Mouse (Mus musculus): Measurements from ENCODE around the gene Nelfe. TPM values are rescaled to one million over a fixed set of nuclear protein-coding genes. Genes with fewer than 3 reads are reported as not detected.

Gene Nelfe
- total RNA-seq (2023): 31.6 to 38.4 TPM (median 32.6 TPM) in 4 replicates

GRCm38 (mm10) chr17:34849722-34850516, at the start of gene Nelfe, which contains the start of gene Skiv2l:
Nelfe (plus strand) TSS chr17:34850391.
Skiv2l (minus strand) TSS chr17:34850210.

GRCm38 (mm10) chr17:34804301-34804700, 45.9 kb upstream of the Nelfe start, which contains the start of gene Cyp21a1:
Cyp21a1 (minus strand) TSS chr17:34804561.

DNA sequence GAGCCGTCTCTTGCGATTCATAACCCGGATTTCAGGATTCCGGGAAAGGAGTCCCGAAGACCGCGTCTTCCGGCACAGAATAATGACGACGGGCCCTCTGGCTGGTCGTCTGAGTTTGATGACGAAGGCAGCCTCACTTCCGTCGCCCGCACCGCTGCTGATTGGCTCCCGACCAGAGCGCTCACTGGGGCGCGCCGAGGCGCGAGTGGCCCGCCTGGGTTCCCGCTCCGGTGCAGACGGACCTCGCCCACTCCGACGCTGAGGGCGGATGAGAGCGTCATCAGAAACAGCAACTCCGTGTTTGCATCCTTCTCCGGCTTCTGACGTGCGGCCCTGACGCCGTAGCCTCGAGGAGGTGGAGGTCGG, 13.4 kb upstream of the Nelfe start, which contains the start of the genes Stk19 and Dxo:
Gene Stk19 (minus strand): TSS at position 90 of the 366 bp plus-strand sequence.
Gene Dxo (plus strand): TSS at position 164 of the 366 bp plus-strand sequence.

DNA sequence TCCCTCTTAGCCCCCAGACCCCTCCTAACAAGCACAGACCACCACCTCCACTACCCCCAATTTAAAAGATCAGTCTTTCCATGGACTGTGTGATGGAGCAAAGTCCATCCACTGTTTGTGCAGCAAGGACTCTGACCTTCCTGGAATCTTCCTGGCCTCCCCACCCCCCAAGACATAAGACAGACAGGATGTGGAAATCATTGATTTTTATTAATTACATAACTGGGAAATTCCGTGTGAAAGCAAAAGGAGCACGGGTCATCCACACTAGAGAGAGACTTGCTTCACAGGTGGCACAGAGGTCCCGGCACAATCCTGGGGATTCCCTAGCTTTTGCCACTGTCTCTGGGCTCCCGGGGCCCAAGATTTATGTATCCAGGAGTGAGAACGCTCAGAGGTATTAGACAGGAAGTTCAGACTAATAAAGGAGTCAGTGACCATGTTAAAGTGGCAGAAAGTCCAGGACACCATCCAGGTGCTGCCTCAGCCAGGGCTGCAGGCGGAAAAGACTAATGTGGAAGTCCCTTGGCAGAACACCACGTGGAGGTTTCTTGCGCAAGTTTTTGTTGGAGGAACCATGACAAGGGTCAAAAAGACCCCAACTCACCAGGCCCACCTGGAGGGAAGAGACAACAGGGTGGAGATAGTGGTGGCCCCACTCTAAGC, 12.4 kb downstream of the Nelfe start, which contains the start of gene Cfb:
Gene Cfb (minus strand): TSS at position 103 of the 666 bp plus-strand sequence.

GRCm38 (mm10) chr17:34879336-34879879, 29.2 kb downstream of the Nelfe start, which contains the start of gene Zbtb12:
Zbtb12 (plus strand) TSS chr17:34879483.

GRCm38 (mm10) chr17:34881683-34882310, 31.6 kb downstream of the Nelfe start, which contains the start of gene Gm20547:
Gm20547 (minus strand) TSS chr17:34882042.

DNA sequence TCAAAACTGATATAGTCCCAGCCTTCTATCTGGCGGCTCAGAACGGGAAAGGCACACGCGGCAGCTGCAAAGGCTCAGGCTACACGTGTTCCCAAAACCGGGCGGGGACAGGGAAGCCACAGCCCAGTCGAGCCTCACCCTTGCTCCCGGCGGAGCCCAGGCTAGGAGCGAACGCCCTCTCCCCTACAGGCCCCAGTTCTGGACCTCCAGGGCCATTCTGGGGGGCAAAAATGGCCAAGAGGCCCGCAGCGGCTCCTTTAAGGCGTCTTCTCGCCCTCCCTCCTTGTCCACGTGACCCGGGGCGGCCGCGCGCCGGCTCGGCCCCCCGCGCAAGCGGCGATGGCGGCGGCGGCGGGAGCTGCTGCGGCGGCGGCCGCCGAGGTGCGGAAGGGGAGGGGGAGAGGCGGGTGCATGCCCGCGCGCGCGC, 48.0 kb downstream of the Nelfe start, which contains the start of the genes C2 and Ehmt2:
Gene C2 (minus strand): TSS at position 106 of the 427 bp plus-strand sequence.
Gene Ehmt2 (plus strand): TSS at position 310 of the 427 bp plus-strand sequence.

Other genes starting within 250 kb of the Nelfe start
- gene Rnf5, start 246.7 kb upstream of the Nelfe start, total RNA-seq (2023): 25.6 to 33.1 TPM (median 27.8 TPM) in 4 replicates
- gene Agpat1, start 246.1 kb upstream of the Nelfe start, total RNA-seq (2023): 59.3 to 69.6 TPM (median 64.7 TPM) in 4 replicates
- not detected in 4 replicates for gene Egfl8, start 234.4 kb upstream of the Nelfe start, total RNA-seq (2023)
- gene Ppt2, start 221.9 kb upstream of the Nelfe start, total RNA-seq (2023): 2.5 to 3.9 TPM (median 3.0 TPM) in 4 replicates
- gene Prrt1, start 220.9 kb upstream of the Nelfe start, total RNA-seq (2023): 0.38 TPM in 1 of 4 replicates, not detected in the others
- gene Fkbpl, start 205.6 kb upstream of the Nelfe start, total RNA-seq (2023): 2.2 to 6.7 TPM (median 3.2 TPM) in 4 replicates
- 66.0 to 75.7 TPM (median 68.0 TPM) in 4 replicates for gene Atf6b, start 203.2 kb upstream of the Nelfe start, total RNA-seq (2023)
- gene Tnxb, start 179.9 kb upstream of the Nelfe start, total RNA-seq (2023): 0.09 to 0.19 TPM (median 0.13 TPM) in 4 replicates
- gene C4b, start 106.5 kb upstream of the Nelfe start, total RNA-seq (2023): 1.5 to 2.8 TPM (median 2.1 TPM) in 4 replicates
- gene Cyp21a1, start 45.8 kb upstream of the Nelfe start, total RNA-seq (2023): not detected in 4 replicates
- 70.2 to 78.8 TPM (median 74.6 TPM) in 4 replicates for gene Stk19, start 13.4 kb upstream of the Nelfe start, total RNA-seq (2023)
- gene Dxo, start 13.4 kb upstream of the Nelfe start, total RNA-seq (2023): 83.3 to 87.2 TPM (median 86.2 TPM) in 4 replicates
- 99.2 to 119 TPM (median 104 TPM) in 4 replicates for gene Skiv2l, start 181 bp upstream of the Nelfe start, total RNA-seq (2023)
- gene Cfb, start 12.1 kb downstream of the Nelfe start, total RNA-seq (2023): 0.60 TPM in 1 of 4 replicates, not detected in the others
- 11.5 to 12.8 TPM (median 11.9 TPM) in 4 replicates for gene Zbtb12, start 29.1 kb downstream of the Nelfe start, total RNA-seq (2023)
- not detected in 4 replicates for gene Gm20547, start 31.7 kb downstream of the Nelfe start, total RNA-seq (2023)
- gene C2, start 47.9 kb downstream of the Nelfe start, total RNA-seq (2023): 1.6 to 3.1 TPM (median 3.1 TPM) in 4 replicates
- 145 to 166 TPM (median 150 TPM) in 4 replicates for gene Ehmt2, start 48.1 kb downstream of the Nelfe start, total RNA-seq (2023)
- not detected in 4 replicates for gene Slc44a4, start 64.1 kb downstream of the Nelfe start, total RNA-seq (2023)
- 91.5 to 104 TPM (median 98.0 TPM) in 4 replicates for gene Neu1, start 80.9 kb downstream of the Nelfe start, total RNA-seq (2023)
- 143 to 677 TPM (median 225 TPM) in 4 replicates for gene Hspa1b, start 108.8 kb downstream of the Nelfe start, total RNA-seq (2023)
- gene Gm20481, start 119.5 kb downstream of the Nelfe start, total RNA-seq (2023): 1.1 TPM in 1 of 4 replicates, not detected in the others
- 69.3 to 362 TPM (median 119 TPM) in 4 replicates for gene Hspa1a, start 121.8 kb downstream of the Nelfe start, total RNA-seq (2023)
- 0.24 to 0.40 TPM in 2 of 4 replicates, not detected in the others for gene Hspa1l, start 122.3 kb downstream of the Nelfe start, total RNA-seq (2023)
- 27.8 to 35.0 TPM (median 28.9 TPM) in 4 replicates for gene Lsm2, start 131.5 kb downstream of the Nelfe start, total RNA-seq (2023)
- 237 to 278 TPM (median 258 TPM) in 4 replicates for gene Vars, start 150.6 kb downstream of the Nelfe start, total RNA-seq (2023)
- gene Vwa7, start 166.2 kb downstream of the Nelfe start, total RNA-seq (2023): 0.28 to 0.52 TPM (median 0.30 TPM) in 4 replicates
- 3.0 to 6.4 TPM (median 4.1 TPM) in 4 replicates for gene Sapcd1, start 177.6 kb downstream of the Nelfe start, total RNA-seq (2023)
- 8.7 to 15.9 TPM (median 11.2 TPM) in 4 replicates for gene Msh5, start 196.4 kb downstream of the Nelfe start, total RNA-seq (2023)
- 185 to 195 TPM (median 191 TPM) in 4 replicates for gene Clic1, start 199.6 kb downstream of the Nelfe start, total RNA-seq (2023)
- 2.2 to 6.0 TPM (median 4.3 TPM) in 4 replicates for gene Ddah2, start 208.6 kb downstream of the Nelfe start, total RNA-seq (2023)
- not detected in 4 replicates for gene Ly6g6c, start 215.0 kb downstream of the Nelfe start, total RNA-seq (2023)
- gene Mpig6b, start 215.8 kb downstream of the Nelfe start, total RNA-seq (2023): not detected in 4 replicates
- not detected in 4 replicates for gene Ly6g6e, start 226.5 kb downstream of the Nelfe start, total RNA-seq (2023)
- gene Ly6g6d, start 227.7 kb downstream of the Nelfe start, total RNA-seq (2023): not detected in 4 replicates
- not detected in 4 replicates for gene Ly6g6f, start 235.2 kb downstream of the Nelfe start, total RNA-seq (2023)
- 72.8 to 85.6 TPM (median 76.5 TPM) in 4 replicates for gene Abhd16a, start 238.9 kb downstream of the Nelfe start, total RNA-seq (2023)

All from B cell, adult 62 days (primary cell).